Mouse (Mus musculus): ENCODE measurements around the gene Efna5. TPM values are rescaled to one million over a fixed set of nuclear protein-coding genes. Genes with fewer than 3 reads are reported as not detected.

The Efna5 gene
- total and polyA plus RNA-seq, 2 experiments = 0.94 to 2.1 TPM

DNA sequence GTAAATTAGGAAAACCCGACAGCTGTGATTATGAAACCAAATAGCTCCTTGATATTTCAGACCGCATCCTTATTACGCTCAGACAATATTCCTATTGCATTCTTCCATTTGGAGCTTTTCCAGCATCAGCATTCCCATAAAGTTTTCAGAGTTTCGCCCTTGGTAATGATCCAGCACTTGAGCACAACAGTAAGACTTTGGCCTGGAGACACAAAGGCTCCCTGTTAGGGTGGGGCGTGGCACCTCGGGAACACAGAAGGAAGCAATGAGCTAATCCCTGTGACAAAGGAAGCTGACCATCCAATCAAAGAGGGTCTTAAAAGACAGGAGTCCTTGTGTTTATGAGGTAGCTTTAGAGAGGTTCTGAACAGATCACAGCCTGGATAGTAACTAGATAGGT lies 323.9 kb downstream of the Efna5 start:
- 77% methylated on average over 6 of the region's 6 CpGs for WGBS

More for the DNA sequence above, 323.9 kb downstream of the Efna5 start:
- Histone ChIP-seq H3K27me3 (ENCODE audit: control insufficient read depth, insufficient read depth, low read length) (no peaks in the 10 kb centered on the region), H3K9ac (ENCODE audit: low read depth, low read length) (no peak overlapping the region), H3K36me3 (ENCODE audit: control insufficient read depth, insufficient read depth, low read length) (no peaks in the 10 kb centered on the region), H3K27ac (replicated peaks; ENCODE audit: insufficient read depth, low read depth, low read length) (no peak overlapping the region), H3K79me2 (ENCODE audit: control insufficient read depth, insufficient read depth, low read length) (no peaks in the 10 kb centered on the region), H3K4me1 (ENCODE audit: control insufficient read depth, insufficient read depth, low read length) (no peaks in the 10 kb centered on the region), H3K4me3 (ENCODE audit: insufficient read depth, low read depth, low read length) (no peak overlapping the region)
- DNase-seq (ENCODE audit: extremely low read depth, low read depth, low spot score) = no peak
- no peak for TF ChIP-seq POLR2A (IDR thresholded peaks at IDR 0.05; ENCODE audit: extremely low read depth, insufficient read depth, low read length)
- no peak for TF ChIP-seq CTCF (IDR thresholded peaks at IDR 0.05; ENCODE audit: low read depth, low read length)
